Mouse (Mus musculus): ENCODE measurements at regions not wholly inside any gene's neighbourhood (a gene's known extent, or its start where the extent isn't known, plus 50 kb on each side); places are given as distances from the start of the nearest gene placed in this dataset.

- Histone ChIP-seq H3K27me3 (ENCODE audit: insufficient read depth, low read length) (peaks cover 2% of the 10 kb centered on the region), H3K4me3 (ENCODE audit: low read depth, low read length) (no peak overlapping the region), H3K4me1 (ENCODE audit: insufficient read depth, low read depth, low read length) (no peaks in the 10 kb centered on the region), H3K36me3 (replicated peaks) (no peaks in the 10 kb centered on the region), H3K9me3 (replicated peaks) (no peaks in the 10 kb centered on the region)
- no peak for DNase-seq (ENCODE audit: low spot score)
- TF ChIP-seq POLR2AphosphoS5 (IDR thresholded peaks at IDR 0.05; ENCODE audit: insufficient replicate concordance, low read depth, low read length) (no peak), GATA2 (IDR thresholded peaks at IDR 0.05; ENCODE audit: borderline replicate concordance, low read depth, low read length) (no peak), GATA1 (IDR thresholded peaks at IDR 0.05; ENCODE audit: borderline replicate concordance, low read length) (no peak), TAL1 (conservative IDR thresholded peaks at IDR 0.05; ENCODE audit: low read depth, low read length) (no peak), CTCF (IDR thresholded peaks at IDR 0.05; ENCODE audit: low read depth, low read length) (no peak)
- no peak for ATAC-seq (ENCODE audit: extremely low read depth, insufficient number of reproducible peaks, low FRiP score, poor library complexity, severe bottlenecking)
These were observed 69.6 kb upstream of the Twist2 start for GRCm38 (mm10) chr1:91731703-91732102.

- no peak for DNase-seq (ENCODE audit: low spot score)
- H3K9me3 ChIP-seq (replicated peaks), result no peaks in the 10 kb centered on the region
- no peaks in the 10 kb centered on the region for H3K36me3 ChIP-seq (replicated peaks)
- H3K4me1 ChIP-seq (ENCODE audit: insufficient read depth, low read depth, low read length), result no peaks in the 10 kb centered on the region
- H3K27me3 ChIP-seq (ENCODE audit: insufficient read depth, low read length), result peaks cover 2% of the 10 kb centered on the region
- no peak overlapping the region for H3K4me3 ChIP-seq (ENCODE audit: low read depth, low read length)
- TF ChIP-seq GATA2 (IDR thresholded peaks at IDR 0.05; ENCODE audit: borderline replicate concordance, low read depth, low read length), result no peak
- no peak for ATAC-seq (ENCODE audit: extremely low read depth, insufficient number of reproducible peaks, low FRiP score, poor library complexity, severe bottlenecking)
These were observed 68.8 kb upstream of the Twist2 start for GRCm38 (mm10) chr1:91732461-91732861.

GRCm38 (mm10) chr1:91734731-91735130 lies 66.5 kb upstream of the Twist2 start:
- no peak for DNase-seq (ENCODE audit: low spot score)
- no peak overlapping the region for H3K4me3 ChIP-seq (ENCODE audit: low read depth, low read length)
- no peaks in the 10 kb centered on the region; the same call in none of the 2 replicates for H3K27me3 ChIP-seq (ENCODE audit: insufficient read depth, low read length)
- H3K9me3 ChIP-seq (replicated peaks), result no peaks in the 10 kb centered on the region
- H3K36me3 ChIP-seq (replicated peaks), result no peaks in the 10 kb centered on the region
- no peak for TF ChIP-seq TAL1 (conservative IDR thresholded peaks at IDR 0.05; ENCODE audit: low read depth, low read length)
- no peak for TF ChIP-seq CTCF (IDR thresholded peaks at IDR 0.05; ENCODE audit: low read depth, low read length)
- no peak for TF ChIP-seq GATA2 (IDR thresholded peaks at IDR 0.05; ENCODE audit: borderline replicate concordance, low read depth, low read length)
- TF ChIP-seq GATA1 (IDR thresholded peaks at IDR 0.05; ENCODE audit: borderline replicate concordance, low read length), result no peak
- TF ChIP-seq POLR2AphosphoS5 (IDR thresholded peaks at IDR 0.05; ENCODE audit: insufficient replicate concordance, low read depth, low read length), result no peak
- H3K4me1 ChIP-seq (ENCODE audit: insufficient read depth, low read depth, low read length), result no peaks in the 10 kb centered on the region
- ATAC-seq (ENCODE audit: extremely low read depth, insufficient number of reproducible peaks, low FRiP score, poor library complexity, severe bottlenecking), result no peak

GRCm38 (mm10) chr1:91735436-91735835 lies 65.8 kb upstream of the Twist2 start:
- no peak overlapping the region for H3K4me3 ChIP-seq (ENCODE audit: low read depth, low read length)
- no peak for DNase-seq (ENCODE audit: low spot score)
- TF ChIP-seq POLR2AphosphoS5 (IDR thresholded peaks at IDR 0.05; ENCODE audit: insufficient replicate concordance, low read depth, low read length) (no peak), GATA1 (IDR thresholded peaks at IDR 0.05; ENCODE audit: borderline replicate concordance, low read length) (no peak), TAL1 (conservative IDR thresholded peaks at IDR 0.05; ENCODE audit: low read depth, low read length) (no peak), CTCF (IDR thresholded peaks at IDR 0.05; ENCODE audit: low read depth, low read length) (no peak), GATA2 (IDR thresholded peaks at IDR 0.05; ENCODE audit: borderline replicate concordance, low read depth, low read length) (no peak)
- H3K9me3 ChIP-seq (replicated peaks), result no peaks in the 10 kb centered on the region
- no peaks in the 10 kb centered on the region; the same call in none of the 2 replicates for H3K27me3 ChIP-seq (ENCODE audit: insufficient read depth, low read length)
- ATAC-seq (ENCODE audit: extremely low read depth, insufficient number of reproducible peaks, low FRiP score, poor library complexity, severe bottlenecking), result no peak
- no peaks in the 10 kb centered on the region for H3K36me3 ChIP-seq (replicated peaks)
- no peaks in the 10 kb centered on the region for H3K4me1 ChIP-seq (ENCODE audit: insufficient read depth, low read depth, low read length)

GRCm38 (mm10) chr1:91740661-91741060 lies 60.6 kb upstream of the Twist2 start:
- Histone ChIP-seq H3K4me3 (ENCODE audit: low read depth, low read length) (no peak overlapping the region), H3K27me3 (ENCODE audit: insufficient read depth, low read length) (peaks cover 3% of the 10 kb centered on the region; the same call in 1 of the 2 replicates), H3K36me3 (replicated peaks) (no peaks in the 10 kb centered on the region), H3K4me1 (ENCODE audit: insufficient read depth, low read depth, low read length) (no peaks in the 10 kb centered on the region), H3K9me3 (replicated peaks) (no peaks in the 10 kb centered on the region)
- DNase-seq (ENCODE audit: low spot score), result no peak
- ATAC-seq (ENCODE audit: extremely low read depth, insufficient number of reproducible peaks, low FRiP score, poor library complexity, severe bottlenecking), result no peak
- TF ChIP-seq GATA2 (IDR thresholded peaks at IDR 0.05; ENCODE audit: borderline replicate concordance, low read depth, low read length), result no peak
- TF ChIP-seq POLR2AphosphoS5 (IDR thresholded peaks at IDR 0.05; ENCODE audit: insufficient replicate concordance, low read depth, low read length), result peak; percentile 48; the same call in 1 of the 2 replicates

GRCm38 (mm10) chr1:91742031-91742430 lies 59.2 kb upstream of the Twist2 start:
- H3K4me1 ChIP-seq (ENCODE audit: insufficient read depth, low read depth, low read length), result no peaks in the 10 kb centered on the region
- H3K4me3 ChIP-seq (ENCODE audit: low read depth, low read length), result no peak overlapping the region
- ATAC-seq (ENCODE audit: extremely low read depth, insufficient number of reproducible peaks, low FRiP score, poor library complexity, severe bottlenecking) (no peak), DNase-seq (ENCODE audit: low spot score) (no peak)
- TF ChIP-seq CTCF (IDR thresholded peaks at IDR 0.05; ENCODE audit: low read depth, low read length), result no peak
- TF ChIP-seq GATA1 (IDR thresholded peaks at IDR 0.05; ENCODE audit: borderline replicate concordance, low read length), result no peak
- TF ChIP-seq GATA2 (IDR thresholded peaks at IDR 0.05; ENCODE audit: borderline replicate concordance, low read depth, low read length), result no peak
- no peak for TF ChIP-seq TAL1 (conservative IDR thresholded peaks at IDR 0.05; ENCODE audit: low read depth, low read length)
- TF ChIP-seq POLR2AphosphoS5 (IDR thresholded peaks at IDR 0.05; ENCODE audit: insufficient replicate concordance, low read depth, low read length), result no peak
- H3K36me3 ChIP-seq (replicated peaks), result no peaks in the 10 kb centered on the region
- peaks cover 3% of the 10 kb centered on the region; the same call in 1 of the 2 replicates for H3K27me3 ChIP-seq (ENCODE audit: insufficient read depth, low read length)
- no peaks in the 10 kb centered on the region for H3K9me3 ChIP-seq (replicated peaks)

- Histone ChIP-seq H3K9me3 (replicated peaks) (no peaks in the 10 kb centered on the region), H3K27me3 (ENCODE audit: insufficient read depth, low read length) (peaks cover 5% of the 10 kb centered on the region), H3K4me1 (ENCODE audit: insufficient read depth, low read depth, low read length) (no peaks in the 10 kb centered on the region), H3K4me3 (ENCODE audit: low read depth, low read length) (no peak overlapping the region), H3K36me3 (replicated peaks) (no peaks in the 10 kb centered on the region)
- ATAC-seq (ENCODE audit: extremely low read depth, insufficient number of reproducible peaks, low FRiP score, poor library complexity, severe bottlenecking) (no peak), DNase-seq (ENCODE audit: low spot score) (peak; percentile 24)
- TF ChIP-seq CTCF (IDR thresholded peaks at IDR 0.05; ENCODE audit: low read depth, low read length) (no peak), POLR2AphosphoS5 (IDR thresholded peaks at IDR 0.05; ENCODE audit: insufficient replicate concordance, low read depth, low read length) (no peak), GATA1 (IDR thresholded peaks at IDR 0.05; ENCODE audit: borderline replicate concordance, low read length) (no peak), GATA2 (IDR thresholded peaks at IDR 0.05; ENCODE audit: borderline replicate concordance, low read depth, low read length) (no peak), TAL1 (conservative IDR thresholded peaks at IDR 0.05; ENCODE audit: low read depth, low read length) (no peak)
These were observed 58.3 kb upstream of the Twist2 start for GRCm38 (mm10) chr1:91742914-91743313.
